Mouse (Mus musculus): Measurements from ENCODE around the gene Cacna1c.

The Cacna1c gene

DNA sequence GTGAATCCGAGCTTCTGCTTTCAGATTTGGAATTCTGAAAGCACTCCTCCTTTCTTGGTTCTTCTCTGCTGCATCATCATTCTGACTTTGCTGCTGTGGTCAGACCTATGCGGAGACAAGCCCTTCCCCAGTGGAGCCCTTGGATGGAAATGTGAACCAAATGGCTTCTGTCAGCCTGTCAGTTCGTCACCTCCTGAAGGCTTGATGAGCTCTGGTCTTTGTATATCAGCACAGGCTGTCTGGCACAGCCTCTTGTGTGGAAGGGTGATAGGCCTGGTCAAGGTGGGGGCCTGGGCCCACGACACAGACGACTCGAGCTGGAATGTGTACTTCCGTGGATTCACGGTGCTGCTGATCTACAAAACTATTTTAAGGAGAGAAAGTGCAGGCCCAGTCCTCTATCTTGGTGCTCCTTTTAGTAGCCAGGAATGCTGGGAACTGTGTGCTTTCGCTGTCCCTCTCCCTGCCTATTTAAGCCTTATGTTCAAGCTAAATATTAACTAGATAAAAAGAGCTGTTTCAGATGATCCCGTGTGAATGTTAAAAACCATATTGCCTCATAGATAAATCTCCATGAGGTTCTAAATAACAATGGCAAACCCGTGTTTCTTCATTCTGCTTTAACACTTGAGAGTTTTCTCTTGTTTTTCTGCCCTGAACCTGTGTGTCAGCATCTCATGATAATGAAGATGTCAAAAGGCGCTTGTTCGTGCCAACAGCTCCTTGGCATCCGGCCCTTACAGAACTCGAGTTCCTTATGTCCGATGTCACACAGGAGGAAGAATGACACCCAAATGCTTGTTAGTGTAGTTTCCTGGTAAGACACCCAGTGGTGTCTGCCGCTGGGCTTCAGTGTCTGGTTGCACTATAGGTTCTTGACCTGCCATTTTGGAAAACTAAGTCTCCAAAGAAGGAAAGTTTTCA is at the start of gene Cacna1c:
TSS of gene Cacna1c (minus strand) at position 37 of the 924 bp plus-strand sequence.
- DNase-seq (ENCODE audit: low spot score): no peak

- no peak for DNase-seq (ENCODE audit: low spot score)
Measured at GRCm38 (mm10) chr6:119240871-119241705, 44.9 kb upstream of the Cacna1c start.

- no peak for DNase-seq (ENCODE audit: low spot score)
Measured at GRCm38 (mm10) chr6:119240256-119240655, 44.0 kb upstream of the Cacna1c start.

GRCm38 (mm10) chr6:119239341-119240005 is 43.3 kb upstream of the Cacna1c start:
- DNase-seq (ENCODE audit: low spot score): no peak

DNA sequence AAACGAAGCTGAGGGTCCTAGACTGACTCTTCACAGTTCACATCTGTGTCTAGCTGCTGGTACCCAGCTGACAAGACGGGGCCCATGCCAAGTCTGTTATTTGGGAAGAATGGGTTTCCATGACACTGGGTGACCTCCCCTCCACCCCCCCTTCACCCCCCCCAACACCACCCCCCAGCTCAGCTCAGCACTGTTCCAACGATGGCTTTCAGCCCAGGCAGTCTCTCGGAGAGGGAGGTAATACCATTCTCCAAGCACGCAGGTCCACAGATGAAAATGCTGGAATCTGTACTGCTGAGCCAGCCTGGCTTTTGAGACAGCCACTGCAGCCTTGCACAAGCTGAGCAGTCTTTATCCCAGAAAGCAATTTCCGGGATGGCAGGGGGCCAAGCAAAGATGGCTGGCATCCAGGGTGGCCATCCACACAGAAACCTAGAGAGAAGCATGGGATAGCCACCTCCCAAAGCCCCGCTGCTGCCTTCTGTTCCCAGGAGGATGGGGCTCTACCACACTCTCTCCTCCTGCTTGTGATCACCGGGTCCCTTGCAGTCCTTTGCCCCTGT is 41.3 kb upstream of the Cacna1c start:
- no peak for DNase-seq (ENCODE audit: low spot score)

DNA sequence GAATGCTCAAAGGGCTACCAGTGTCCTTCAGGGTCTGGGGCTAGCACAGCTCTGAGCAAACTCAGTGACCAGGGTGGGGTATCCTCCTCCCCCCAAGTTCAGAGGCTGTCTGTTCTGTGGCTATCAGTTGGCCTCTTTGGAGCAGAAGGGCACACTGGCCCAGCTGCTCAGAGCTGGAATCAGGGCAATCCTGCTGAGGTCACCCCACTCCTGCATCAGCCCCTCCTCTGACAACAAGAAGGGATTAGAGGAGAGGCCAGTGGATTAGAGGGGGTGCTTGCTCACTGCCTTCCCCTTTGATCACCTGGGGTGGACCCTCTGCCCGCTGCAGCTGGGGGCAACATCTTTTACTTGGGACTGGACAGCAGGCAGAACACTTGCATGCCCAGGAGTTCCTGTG is 40.0 kb upstream of the Cacna1c start, which contains the start of gene Cacna2d4:
TSS of gene Cacna2d4 (plus strand) at position 286 of the 400 bp plus-strand sequence.
- DNase-seq (ENCODE audit: low spot score): no peak

GRCm38 (mm10) chr6:119235441-119235840 is 39.2 kb upstream of the Cacna1c start:
- no peak for DNase-seq (ENCODE audit: low spot score)

GRCm38 (mm10) chr6:119233066-119233465 is 36.8 kb upstream of the Cacna1c start:
- DNase-seq (ENCODE audit: low spot score): no peak

- DNase-seq (ENCODE audit: low spot score): no peak
Measured at GRCm38 (mm10) chr6:119228861-119229603, 32.8 kb upstream of the Cacna1c start.

GRCm38 (mm10) chr6:119227001-119227400 is 30.8 kb upstream of the Cacna1c start:
- no peak for DNase-seq (ENCODE audit: low spot score)

GRCm38 (mm10) chr6:119225731-119226130 is 29.5 kb upstream of the Cacna1c start:
- DNase-seq (ENCODE audit: low spot score): no peak

GRCm38 (mm10) chr6:119225226-119225625 is 29.0 kb upstream of the Cacna1c start:
- DNase-seq (ENCODE audit: low spot score): no peak

- DNase-seq (ENCODE audit: low spot score): no peak
Measured at GRCm38 (mm10) chr6:119224451-119225195, 28.4 kb upstream of the Cacna1c start.

DNA sequence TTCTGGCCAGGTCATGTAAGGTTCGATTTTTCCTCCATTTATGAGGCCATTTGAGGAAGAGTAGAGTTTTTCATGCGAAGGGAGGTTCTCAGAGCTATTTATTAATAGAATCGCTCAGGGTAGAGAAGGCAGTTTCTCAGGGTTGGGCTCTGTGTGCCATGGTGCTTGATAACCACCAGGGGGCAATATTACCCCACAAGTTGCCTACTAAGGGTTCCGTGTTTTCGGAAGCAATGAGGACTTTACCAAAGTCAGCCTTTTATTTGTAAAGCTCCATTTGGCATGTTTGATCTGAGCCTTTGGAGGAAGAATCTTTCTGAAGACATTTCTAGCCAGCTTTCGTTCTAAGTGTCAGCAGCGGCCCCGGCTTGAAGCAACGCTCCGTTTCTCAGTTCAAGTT is 24.1 kb upstream of the Cacna1c start:
- peak; percentile 5 for DNase-seq (ENCODE audit: low spot score)

GRCm38 (mm10) chr6:119219237-119219870 is 23.1 kb upstream of the Cacna1c start:
- DNase-seq (ENCODE audit: low spot score): no peak

GRCm38 (mm10) chr6:119218591-119218990 is 22.4 kb upstream of the Cacna1c start:
- DNase-seq (ENCODE audit: low spot score): no peak

- no peak for DNase-seq (ENCODE audit: low spot score)
Measured at GRCm38 (mm10) chr6:119217661-119218060, 21.4 kb upstream of the Cacna1c start.

GRCm38 (mm10) chr6:119215040-119215613 is 18.9 kb upstream of the Cacna1c start:
- DNase-seq (ENCODE audit: low spot score): no peak

DNA sequence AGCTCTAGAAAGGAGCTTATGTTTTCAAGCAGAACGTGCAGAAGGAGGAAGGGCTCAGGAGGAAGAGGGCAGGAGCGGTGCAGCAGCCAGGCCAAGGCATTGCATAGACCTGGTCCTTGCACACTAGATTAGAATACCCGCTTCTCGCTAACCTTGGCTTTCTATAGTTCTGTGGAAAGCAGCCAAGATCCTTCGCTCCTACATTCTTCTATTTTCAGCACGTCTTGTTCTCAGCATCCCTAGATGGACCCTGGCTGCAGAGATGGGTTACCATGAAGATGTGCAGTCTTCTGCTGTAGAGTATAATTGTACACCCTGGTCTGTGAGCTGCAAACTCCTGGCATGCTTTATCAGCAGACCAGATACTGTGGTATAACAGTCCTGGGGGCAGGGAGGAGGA is 18.0 kb upstream of the Cacna1c start:
- DNase-seq (ENCODE audit: low spot score): no peak

- DNase-seq (ENCODE audit: low spot score): no peak
Measured at GRCm38 (mm10) chr6:119213375-119213774, 17.2 kb upstream of the Cacna1c start.
